Mouse (Mus musculus) limb, embryonic 12.5 days (tissue): ENCODE measurements at regions not wholly inside any gene's neighbourhood (a gene's known extent, or its start where the extent isn't known, plus 50 kb on each side); places are given as distances from the start of the nearest gene placed in this dataset.
"Not testable (repeated sequence)": the region's sequence is repeated elsewhere in the genome, so short reads cannot be mapped to it uniquely, and the experiment has no call there.

Source experiments
- ATAC-seq: fragments of 200-750 bp; cut with Nextera tagmentation; 2 replicates; pipeline ENCODE4 v1.8.0; 2017; ENCODE audit warnings: low read depth, moderate TSS enrichment; ENCODE audit not compliant: insufficient number of reproducible peaks, insufficient read depth, low FRiP score, low TSS enrichment
- H3K27ac ChIP-seq: fragments of 300-500 bp; sonication (generic); 2 replicates; pipeline ENCODE4 v1.5.1; 2016; ENCODE audit warnings: mild to moderate bottlenecking, moderate library complexity
- H3K27me3 ChIP-seq: fragments of 300-500 bp; sonication (generic); 2 replicates; pipeline ENCODE4 v1.6.1; 2016; ENCODE audit warnings: mild to moderate bottlenecking, moderate library complexity
- H3K36me3 ChIP-seq: fragments of 300-500 bp; sonication (generic); 2 replicates; pipeline ENCODE4 v1.6.1; 2016; ENCODE audit warnings: mild to moderate bottlenecking, moderate library complexity
- H3K4me1 ChIP-seq: fragments of 300-500 bp; sonication (generic); replicated peaks from 2 replicates; pipeline ENCODE4 v1.6.1; 2016
- H3K4me2 ChIP-seq: fragments of 300-500 bp; sonication (generic); 2 replicates; pipeline ENCODE4 v1.6.1; 2016; ENCODE audit warnings: mild to moderate bottlenecking, moderate library complexity
- H3K4me3 ChIP-seq: fragments of 300-500 bp; sonication (generic); replicated peaks from 2 replicates; pipeline ENCODE4 v1.5.1; 2016; ENCODE audit warnings: mild to moderate bottlenecking
- H3K9ac ChIP-seq: fragments of 300-500 bp; sonication (generic); replicated peaks from 2 replicates; pipeline ENCODE4 v1.6.1; 2016; ENCODE audit warnings: mild to moderate bottlenecking, moderate library complexity
- H3K9me3 ChIP-seq: fragments of 300-500 bp; sonication (generic); 2 replicates; pipeline ENCODE4 v1.6.1; 2016; ENCODE audit warnings: mild to moderate bottlenecking, moderate library complexity
- WGBS: fragments of 180-500 bp; shearing (Covaris S2); methylation state at CpG from one replicate; pipeline ENCODE4 v1.1.7; 2016; 5-methylcytosine and 5-hydroxymethylcytosine counted together

DNA sequence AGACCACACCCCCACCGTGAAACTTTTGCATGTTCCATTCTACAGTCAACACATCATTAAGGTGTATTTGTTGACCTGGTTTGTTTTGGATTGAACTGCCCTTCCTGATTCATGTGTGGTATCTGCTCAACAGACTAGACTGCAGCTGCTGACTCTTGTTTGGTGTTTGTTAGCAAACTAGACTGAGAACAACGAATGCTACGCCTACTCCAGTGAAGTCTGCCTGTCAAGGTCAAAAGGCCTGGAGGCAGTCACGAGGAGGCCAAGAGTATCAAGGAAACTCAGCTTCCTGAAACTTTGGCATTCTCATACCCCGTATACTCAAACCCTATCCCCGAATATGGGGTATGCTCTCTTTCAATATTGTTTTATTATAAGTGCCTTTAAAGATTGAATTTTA, 194.2 kb upstream of the Spin1 start:
- not testable (repeated sequence) for H3K27me3 ChIP-seq, ATAC-seq, H3K9me3 ChIP-seq, H3K27ac ChIP-seq, H3K4me2 ChIP-seq, H3K9ac ChIP-seq, H3K36me3 ChIP-seq, H3K4me1 ChIP-seq, H3K4me3 ChIP-seq
- WGBS, result 92% methylated on average over 6 of the region's 6 CpGs

DNA sequence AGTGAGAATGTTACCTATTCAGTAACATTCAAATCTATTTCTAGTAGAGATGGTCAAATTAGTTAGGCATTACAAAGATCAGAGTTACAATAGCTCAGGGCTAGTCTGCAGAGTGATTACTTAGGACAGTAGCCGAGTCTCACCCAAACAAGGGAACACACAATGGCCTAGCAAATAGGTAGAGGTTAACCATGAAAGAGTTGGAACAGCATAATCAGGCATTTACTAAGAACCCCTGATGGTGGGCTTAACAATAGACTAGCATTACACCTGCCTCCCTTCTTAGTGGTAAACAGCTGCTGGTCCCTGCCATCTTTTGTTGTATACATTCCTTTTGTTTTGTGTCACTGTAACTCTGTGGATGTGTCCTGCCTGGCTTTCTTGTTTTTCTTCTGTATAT, 193.8 kb upstream of the Spin1 start:
- no peak overlapping the region for H3K9ac ChIP-seq
- no peaks in the 10 kb centered on the region for H3K9me3 ChIP-seq
- 91% methylated on average over 1 of the region's 1 CpGs for WGBS
- no peaks in the 10 kb centered on the region for H3K27me3 ChIP-seq
- H3K36me3 ChIP-seq, result no peaks in the 10 kb centered on the region
- no peaks in the 10 kb centered on the region for H3K4me1 ChIP-seq
- no peak overlapping the region for H3K4me2 ChIP-seq
- no peak for ATAC-seq
- no peak overlapping the region for H3K27ac ChIP-seq
- H3K4me3 ChIP-seq, result no peak overlapping the region

DNA sequence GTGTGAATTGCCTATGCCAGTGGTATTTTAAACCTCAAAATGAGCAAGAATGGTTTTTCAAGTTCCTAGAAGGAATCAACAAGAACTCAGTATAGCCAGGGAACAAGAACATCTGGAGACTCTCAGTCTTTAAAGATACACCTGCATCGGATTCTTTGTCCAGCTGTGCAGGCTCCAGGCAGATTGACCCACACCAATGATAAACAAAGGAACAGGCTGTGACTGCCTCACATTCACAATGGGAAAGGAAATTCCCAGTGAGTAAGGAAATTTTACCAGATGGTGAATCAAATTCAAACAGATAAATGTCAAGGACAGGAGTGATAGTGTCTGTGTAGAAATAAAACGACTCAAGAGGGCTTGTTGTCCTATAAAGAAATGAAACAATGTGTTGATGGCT, 187.9 kb upstream of the Spin1 start:
- not testable (repeated sequence) for H3K27me3 ChIP-seq, H3K4me2 ChIP-seq, H3K4me3 ChIP-seq, H3K4me1 ChIP-seq, H3K36me3 ChIP-seq, H3K27ac ChIP-seq, H3K9me3 ChIP-seq, ATAC-seq, H3K9ac ChIP-seq
- 65% methylated on average over 2 of the region's 2 CpGs for WGBS

DNA sequence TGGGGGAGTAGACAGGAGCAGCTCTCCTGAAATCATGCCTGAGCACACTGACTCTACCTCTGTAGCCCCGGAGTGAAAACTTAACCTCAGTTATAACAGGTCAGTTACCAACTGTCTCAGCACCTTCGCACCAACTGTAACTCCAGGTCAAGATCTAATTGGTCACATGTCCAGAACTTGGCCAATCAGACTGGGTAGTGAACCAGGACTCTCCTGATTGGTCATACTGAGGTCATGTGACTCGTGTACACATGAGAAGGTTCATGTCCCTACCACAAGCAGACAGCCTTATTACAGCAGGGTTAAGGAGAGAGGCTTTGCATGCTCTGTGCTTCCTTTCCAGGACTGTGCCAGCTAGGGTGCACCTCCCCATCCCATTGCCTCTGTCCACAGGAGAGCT, 166.7 kb upstream of the Spin1 start:
- not testable (repeated sequence) for H3K27ac ChIP-seq, ATAC-seq, H3K36me3 ChIP-seq, H3K4me3 ChIP-seq, H3K9ac ChIP-seq, H3K9me3 ChIP-seq, H3K4me1 ChIP-seq, H3K27me3 ChIP-seq, H3K4me2 ChIP-seq
- WGBS, result 88% methylated on average over 3 of the region's 3 CpGs

DNA sequence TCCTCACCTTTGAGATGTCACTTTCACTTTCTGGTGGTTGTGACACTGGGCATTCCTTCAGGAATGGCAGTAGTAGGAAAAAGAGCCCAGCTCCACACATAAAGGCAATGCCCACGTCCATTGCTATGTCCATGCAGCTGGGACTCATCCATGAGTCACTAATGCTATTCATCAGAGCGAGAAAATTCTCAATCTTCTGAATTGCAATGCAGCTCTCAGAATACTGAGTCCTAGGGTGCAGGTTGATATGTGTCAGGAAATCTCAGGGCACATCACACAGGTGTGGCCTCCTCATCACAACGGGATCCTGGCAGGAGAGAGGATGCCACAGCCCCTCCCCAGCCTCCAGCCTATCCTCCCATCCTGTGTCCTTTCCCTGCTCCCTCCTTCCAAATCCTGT, 158.1 kb upstream of the Spin1 start:
- ATAC-seq, result no peak

DNA sequence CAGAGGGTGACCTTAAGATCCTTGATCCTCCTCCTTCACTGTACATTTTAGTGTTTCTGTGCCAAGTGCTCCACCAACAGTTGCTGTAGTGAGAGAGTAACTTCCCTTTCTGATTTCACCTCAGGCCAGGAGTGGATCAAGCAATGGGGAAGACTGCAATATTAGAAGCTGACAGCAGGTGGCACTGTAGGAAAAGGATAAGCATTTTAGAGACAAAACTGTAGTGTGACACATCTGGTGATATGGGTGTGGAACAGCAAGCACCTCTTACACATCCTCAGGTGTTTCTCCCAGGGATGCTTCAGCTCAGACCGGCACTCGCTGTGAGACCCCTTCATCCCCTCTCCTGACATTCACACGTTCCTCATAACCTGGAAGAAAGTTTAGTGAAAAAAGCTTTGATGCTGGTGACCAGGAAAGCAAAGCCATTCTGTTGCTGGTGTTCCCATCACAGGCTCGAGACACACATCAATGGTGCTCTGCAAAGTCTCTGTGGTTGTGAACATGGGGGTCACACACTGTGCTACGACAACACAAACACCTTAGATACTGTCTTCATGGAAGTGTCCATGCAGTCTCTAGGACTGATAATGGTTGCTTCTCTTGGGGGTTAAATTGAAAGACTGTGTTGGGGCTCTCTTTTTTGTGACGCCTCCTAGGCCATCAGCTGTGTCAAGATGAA, 151.0 kb upstream of the Spin1 start:
- Histone ChIP-seq H3K4me1 (no peaks in the 10 kb centered on the region), H3K4me2 (no peak overlapping the region), H3K9ac (no peak overlapping the region), H3K9me3 (no peaks in the 10 kb centered on the region), H3K27ac (no peak overlapping the region), H3K36me3 (no peaks in the 10 kb centered on the region), H3K27me3 (no peaks in the 10 kb centered on the region), H3K4me3 (no peak overlapping the region)
- ATAC-seq, result no peak
- WGBS, result 45% methylated on average over 6 of the region's 6 CpGs

More for the DNA sequence above, 158.1 kb upstream of the Spin1 start:
- Histone ChIP-seq H3K4me1 (no peaks in the 10 kb centered on the region), H3K36me3 (no peaks in the 10 kb centered on the region), H3K9ac (no peak overlapping the region), H3K4me3 (no peak overlapping the region), H3K27me3 (no peaks in the 10 kb centered on the region), H3K27ac (no peak overlapping the region), H3K9me3 (no peaks in the 10 kb centered on the region), H3K4me2 (no peak overlapping the region)
- WGBS, result 82% methylated on average over 3 of the region's 3 CpGs

DNA sequence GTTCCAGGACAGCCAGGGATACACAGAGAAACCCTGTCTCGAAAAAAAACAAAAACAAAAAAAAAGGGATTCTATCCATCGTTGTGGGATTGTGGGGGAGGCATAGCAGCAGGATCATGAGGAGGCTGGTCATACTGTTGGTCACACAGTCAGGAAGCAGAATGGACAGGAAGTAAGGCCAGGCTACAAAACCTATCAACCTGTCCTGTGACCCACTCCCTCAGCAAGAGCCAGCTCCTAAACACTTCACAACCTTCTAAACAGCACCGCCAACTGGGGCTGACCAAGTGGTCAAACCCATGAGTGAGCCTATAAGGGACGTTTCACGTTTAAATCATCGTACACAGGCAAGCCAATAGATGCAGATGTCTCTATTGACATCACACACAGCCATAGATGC, 146.0 kb upstream of the Spin1 start:
- H3K4me3 ChIP-seq, result no peak overlapping the region
- no peak for ATAC-seq
- no peak overlapping the region for H3K27ac ChIP-seq
- H3K9ac ChIP-seq, result no peak overlapping the region
- H3K36me3 ChIP-seq, result no peaks in the 10 kb centered on the region
- H3K4me1 ChIP-seq, result no peaks in the 10 kb centered on the region; the same call in 1 of the 2 replicates
- no peaks in the 10 kb centered on the region for H3K9me3 ChIP-seq
- H3K4me2 ChIP-seq, result no peak overlapping the region
- WGBS, result 89% methylated on average over 6 of the region's 6 CpGs
- H3K27me3 ChIP-seq, result no peaks in the 10 kb centered on the region

DNA sequence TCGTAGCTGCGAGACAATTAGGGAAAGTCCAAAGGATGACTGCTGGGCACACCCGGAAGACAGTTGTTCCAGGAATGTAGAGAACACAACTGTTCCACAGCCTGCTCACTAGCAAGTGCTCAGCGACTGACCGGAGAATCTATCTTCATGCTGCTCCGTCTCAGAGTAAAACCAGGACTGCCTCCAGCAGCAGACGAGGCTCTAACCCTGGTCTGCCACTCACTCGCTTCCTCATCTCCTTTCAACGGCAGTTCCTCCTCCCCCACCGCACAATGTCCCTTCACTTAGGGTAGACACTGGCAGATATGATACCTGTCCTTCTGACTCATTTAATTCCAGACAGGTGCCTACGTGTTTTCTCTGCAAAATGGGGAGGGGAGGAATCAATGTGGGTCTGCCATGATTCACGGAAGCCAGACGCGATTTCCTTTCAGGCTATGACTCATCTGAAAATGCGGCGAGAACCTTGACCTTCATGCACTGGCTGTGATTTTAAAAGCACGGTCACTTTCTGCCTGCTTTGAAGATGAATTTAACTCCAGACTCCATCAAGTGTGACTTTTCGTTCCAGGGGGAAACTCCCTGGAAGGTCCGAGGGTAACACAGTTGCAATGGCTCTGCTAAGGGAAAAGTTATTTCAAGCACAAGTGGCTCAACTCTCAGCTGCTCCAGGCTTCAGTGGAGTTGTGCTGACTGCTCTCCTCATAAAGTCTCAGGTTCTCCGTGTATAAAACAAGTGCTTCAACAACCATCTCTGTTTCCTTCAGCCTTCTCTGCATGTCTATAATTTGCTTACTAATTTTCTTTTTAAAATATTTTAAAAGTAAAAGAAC, 142.4 kb upstream of the Spin1 start:
- no peaks in the 10 kb centered on the region for H3K27me3 ChIP-seq
- no peaks in the 10 kb centered on the region for H3K36me3 ChIP-seq
- no peaks in the 10 kb centered on the region for H3K9me3 ChIP-seq
- H3K4me1 ChIP-seq, result no peaks in the 10 kb centered on the region; the same call in 1 of the 2 replicates
- no peak for ATAC-seq
- H3K9ac ChIP-seq, result no peak overlapping the region
- peak overlapping the region; percentile 15; the same call in 1 of the 2 replicates for H3K4me2 ChIP-seq
- H3K27ac ChIP-seq, result no peak overlapping the region
- H3K4me3 ChIP-seq, result no peak overlapping the region
- WGBS, result 56% methylated on average over 20 of the region's 20 CpGs

DNA sequence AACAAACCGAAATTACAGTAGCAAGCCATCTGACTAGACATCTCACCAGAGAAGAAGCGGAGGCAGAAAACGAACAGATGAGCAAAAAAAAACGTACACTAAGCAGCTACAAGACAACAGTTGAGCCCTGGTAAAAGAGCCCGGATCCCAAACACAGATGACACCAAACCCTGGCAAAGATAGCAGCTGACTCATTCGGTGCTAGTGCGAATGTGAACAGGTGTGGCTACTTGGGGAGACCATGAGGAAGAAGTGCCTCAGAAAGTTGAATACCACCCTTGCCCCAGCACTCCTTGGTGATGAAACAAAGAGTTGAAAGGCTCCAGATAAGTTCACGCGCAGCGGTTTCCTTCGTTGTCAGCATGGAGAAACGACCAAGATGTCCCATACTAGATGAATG, 139.8 kb upstream of the Spin1 start:
- Histone ChIP-seq H3K9me3 (no peaks in the 10 kb centered on the region), H3K9ac (no peak overlapping the region), H3K36me3 (no peaks in the 10 kb centered on the region), H3K27me3 (no peaks in the 10 kb centered on the region), H3K4me2 (no peak overlapping the region), H3K4me3 (no peak overlapping the region), H3K4me1 (peaks cover 6% of the 10 kb centered on the region; the same call in 1 of the 2 replicates), H3K27ac (no peak overlapping the region)
- WGBS, result 84% methylated on average over 12 of the region's 12 CpGs
- ATAC-seq, result no peak

DNA sequence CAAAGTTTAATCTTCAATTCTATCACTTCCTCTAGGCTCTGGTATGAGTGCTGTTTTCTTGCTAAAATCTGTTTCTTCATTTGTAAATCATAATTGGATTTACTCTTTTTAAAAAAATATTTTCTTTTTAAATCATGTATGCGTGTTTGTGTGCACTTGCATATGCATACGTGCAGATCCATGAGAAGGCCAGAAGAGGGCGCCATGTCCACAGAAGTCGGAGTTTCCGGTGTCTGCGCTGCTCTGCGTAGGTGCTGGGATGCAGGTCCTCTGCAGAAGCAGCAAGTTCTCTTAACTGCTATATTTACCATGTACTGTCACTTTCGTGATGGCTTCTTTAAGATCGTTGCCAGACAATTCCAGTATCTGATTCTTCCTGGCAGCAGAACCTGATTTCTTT, 136.6 kb upstream of the Spin1 start:
- H3K27me3 ChIP-seq, result no peaks in the 10 kb centered on the region
- no peak overlapping the region for H3K27ac ChIP-seq
- no peak for ATAC-seq
- H3K4me2 ChIP-seq, result no peak overlapping the region
- H3K36me3 ChIP-seq, result no peaks in the 10 kb centered on the region
- H3K4me3 ChIP-seq, result no peak overlapping the region
- 71% methylated on average over 9 of the region's 9 CpGs for WGBS
- H3K4me1 ChIP-seq, result 0 out of 2 replicates have a peak, but pooled peaks cover 6% of the 10 kb centered on the region
- no peak overlapping the region for H3K9ac ChIP-seq
- H3K9me3 ChIP-seq, result no peaks in the 10 kb centered on the region

DNA sequence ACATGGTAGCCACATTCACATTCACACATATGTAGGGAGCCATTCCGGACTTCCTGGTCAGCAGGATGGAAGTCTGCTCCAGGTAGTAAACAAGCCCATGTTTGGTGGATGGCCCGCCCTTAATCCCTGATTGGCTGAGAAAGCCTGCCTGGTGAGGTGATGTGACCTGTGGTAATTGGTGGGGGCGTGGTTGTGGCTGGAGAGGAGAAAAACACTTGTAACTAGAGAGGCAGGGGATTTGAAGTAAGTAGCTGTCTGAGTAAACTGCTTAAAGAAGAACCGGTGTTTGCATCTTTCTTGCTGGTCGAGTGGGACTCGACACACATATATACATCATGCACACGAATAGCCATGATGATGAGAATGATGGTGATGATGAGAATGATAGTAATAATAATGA, 135.6 kb upstream of the Spin1 start:
- not testable (repeated sequence) for ATAC-seq, H3K4me2 ChIP-seq, H3K4me1 ChIP-seq, H3K4me3 ChIP-seq, H3K9me3 ChIP-seq, H3K27me3 ChIP-seq, H3K9ac ChIP-seq, H3K27ac ChIP-seq, H3K36me3 ChIP-seq
- 61% methylated on average over 7 of the region's 7 CpGs for WGBS
